Mouse (Mus musculus) hindbrain, postnatal 0 days (tissue): ENCODE measurements at regions not wholly inside any gene's neighbourhood (a gene's known extent, or its start where the extent isn't known, plus 50 kb on each side); places are given as distances from the start of the nearest gene placed in this dataset.

ENCODE experiments used
- ATAC-seq: fragments of 200-750 bp; cut with Nextera tagmentation; 2 replicates; pipeline ENCODE4 v1.8.0; 2017; ENCODE audit warnings: mild to moderate bottlenecking, moderate TSS enrichment, moderate library complexity
- DNase-seq: peaks from one replicate; pipeline ENCODE4 v3.0.0-alpha.2; 2015; ENCODE audit warnings: low spot score
- H3K27ac ChIP-seq: fragments of 300-500 bp; sonication (generic); 2 replicates; pipeline ENCODE4 v1.5.1; 2014; ENCODE audit warnings: mild to moderate bottlenecking
- H3K27me3 ChIP-seq: fragments of 300-500 bp; sonication (generic); 2 replicates; pipeline ENCODE4 v1.6.1; 2014; ENCODE audit warnings: low read length, mixed read lengths; ENCODE audit not compliant: insufficient read depth
- H3K36me3 ChIP-seq: fragments of 300-500 bp; sonication (generic); 2 replicates; pipeline ENCODE4 v1.6.1; 2014; ENCODE audit warnings: low read length, mixed read lengths; ENCODE audit not compliant: insufficient read depth
- H3K4me1 ChIP-seq: fragments of 300-500 bp; sonication (generic); 2 replicates; pipeline ENCODE4 v1.6.1; 2014; ENCODE audit warnings: antibody characterized with exemption, low read length, mixed read lengths; ENCODE audit not compliant: insufficient read depth
- H3K4me2 ChIP-seq: fragments of 300-500 bp; sonication (generic); 2 replicates; pipeline ENCODE4 v1.6.1; 2014; ENCODE audit warnings: low read depth, mild to moderate bottlenecking, low read length, moderate library complexity, mixed read lengths
- H3K4me3 ChIP-seq: fragments of 300-500 bp; sonication (generic); 2 replicates; pipeline ENCODE4 v1.5.1; 2014; ENCODE audit warnings: low read length
- H3K9ac ChIP-seq: fragments of 300-500 bp; sonication (generic); replicated peaks from 2 replicates; pipeline ENCODE4 v1.6.1; 2014; ENCODE audit warnings: mild to moderate bottlenecking, low read length, moderate library complexity, mixed read lengths
- H3K9me3 ChIP-seq: fragments of 300-500 bp; sonication (generic); 2 replicates; pipeline ENCODE4 v1.6.1; 2016; ENCODE audit warnings: low read length, mixed read lengths
- CTCF ChIP-seq: IDR thresholded peaks from 2 replicates; pipeline ENCODE4 v1.5.1; 2016; ENCODE audit warnings: antibody characterized with exemption, control low read depth, low read depth
- WGBS: fragments of 180-500 bp; shearing (Covaris S2); extraction: QIAGEN DNeasy Blood & Tissue Kit; methylation state at CpG from one replicate; pipeline ENCODE4 v1.1.7; 2014; 5-methylcytosine and 5-hydroxymethylcytosine counted together

DNA sequence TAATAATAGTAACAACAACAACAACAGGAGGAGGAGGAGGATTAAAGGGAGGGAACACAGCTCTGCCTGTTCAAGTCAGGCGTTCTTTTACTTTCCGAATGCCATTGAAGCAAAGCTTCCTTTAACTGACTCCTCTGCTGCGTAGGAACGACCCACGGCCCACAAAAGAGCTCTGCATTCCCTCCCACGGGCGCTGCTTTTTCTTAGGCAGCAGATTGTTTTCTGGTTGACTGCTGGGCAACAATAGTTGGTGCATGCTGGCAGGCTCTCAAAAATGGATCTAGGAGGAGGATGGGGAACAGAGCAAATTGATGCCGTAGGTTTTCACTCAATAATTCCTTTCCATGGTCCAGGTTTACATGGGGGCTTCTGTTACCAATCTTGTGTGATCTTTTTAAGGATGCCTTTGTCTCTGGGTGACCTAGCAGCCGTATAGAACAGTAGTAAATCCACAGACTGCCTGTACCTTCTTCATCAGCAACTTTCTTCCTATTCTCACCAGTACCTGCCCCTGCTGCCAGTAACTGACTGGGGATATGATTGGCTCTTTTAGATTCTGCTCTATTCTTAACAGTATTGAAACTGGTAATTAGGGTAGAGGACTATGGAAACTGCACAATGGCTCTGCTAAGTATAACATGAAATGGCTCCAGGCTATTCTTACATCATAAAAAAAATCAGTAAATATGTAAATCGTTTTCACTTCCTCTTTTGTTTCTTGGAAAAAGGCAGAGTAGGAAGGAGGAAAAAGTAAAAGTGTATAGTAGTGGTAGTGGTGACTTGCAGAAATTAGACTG is 70.8 kb upstream of the Ctsc start:
- Histone ChIP-seq H3K4me3 (no peak overlapping the region), H3K27ac (peak overlapping the region; percentile 41; the same call in 1 of the 2 replicates), H3K4me2 (peak overlapping the region; percentile 35; the same call in 1 of the 2 replicates), H3K36me3 (no peaks in the 10 kb centered on the region), H3K9ac (no peak overlapping the region; the same call in 1 of the 2 replicates), H3K27me3 (no peaks in the 10 kb centered on the region), H3K9me3 (no peaks in the 10 kb centered on the region), H3K4me1 (no peaks in the 10 kb centered on the region)
- ATAC-seq (peak; percentile 53), DNase-seq (peak; percentile 68)
- TF ChIP-seq CTCF: no peak
- WGBS: 10% methylated on average over 10 of the region's 10 CpGs

DNA sequence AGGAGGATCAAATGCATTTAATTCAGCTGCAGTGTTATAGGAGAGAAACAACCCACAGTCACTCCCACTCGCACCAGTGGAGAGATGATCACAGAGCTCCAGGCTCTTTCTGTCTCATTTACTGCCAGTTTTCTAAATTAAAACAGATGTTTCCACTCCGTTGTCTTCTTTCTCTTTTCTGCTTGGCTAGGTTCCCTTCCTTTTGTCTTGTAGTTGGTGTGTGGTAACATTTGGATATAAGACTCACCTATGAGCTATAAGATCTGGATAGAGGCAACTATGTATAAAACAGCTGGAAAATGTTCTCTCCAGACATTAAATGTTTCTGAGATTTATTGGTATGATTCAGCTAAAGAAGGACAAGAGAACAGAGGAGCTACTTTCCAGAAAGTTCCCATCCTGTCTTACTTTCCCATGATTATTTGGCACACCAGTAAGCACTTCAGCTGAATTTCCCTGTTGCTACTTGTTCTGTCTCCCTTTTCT is 63.1 kb upstream of the Ctsc start:
- TF ChIP-seq CTCF: no peak
- H3K27me3 ChIP-seq: no peaks in the 10 kb centered on the region
- ATAC-seq: no peak
- no peaks in the 10 kb centered on the region for H3K4me1 ChIP-seq
- DNase-seq: no peak
- no peak overlapping the region for H3K4me3 ChIP-seq
- 48% methylated on average over 2 of the region's 2 CpGs for WGBS
- no peak overlapping the region for H3K4me2 ChIP-seq
- no peaks in the 10 kb centered on the region for H3K36me3 ChIP-seq
- no peak overlapping the region for H3K27ac ChIP-seq
- H3K9ac ChIP-seq: no peak overlapping the region
- no peaks in the 10 kb centered on the region for H3K9me3 ChIP-seq

DNA sequence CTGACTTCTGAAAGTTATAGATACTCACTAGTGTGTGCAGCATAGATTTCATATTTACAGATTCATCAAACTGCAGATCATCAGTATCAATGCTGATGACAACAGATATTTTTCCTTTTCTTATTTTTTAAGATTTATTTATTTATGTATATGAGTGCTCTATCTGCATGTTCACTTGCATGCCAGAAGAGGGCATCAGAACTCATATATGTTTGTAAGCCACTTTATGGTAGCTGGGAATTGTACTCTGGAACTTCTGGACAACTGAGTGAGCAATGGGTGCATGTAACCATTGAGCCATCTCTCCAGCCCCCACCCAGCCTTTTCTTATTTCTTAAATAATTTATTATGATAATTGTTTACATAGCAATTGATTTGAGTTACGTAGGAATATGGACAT is 62.5 kb upstream of the Ctsc start:
- no peaks in the 10 kb centered on the region for H3K27me3 ChIP-seq
- no peak overlapping the region for H3K4me2 ChIP-seq
- H3K36me3 ChIP-seq: no peaks in the 10 kb centered on the region
- peak; percentile 19; the same call in 1 of the 2 replicates for TF ChIP-seq CTCF
- no peak overlapping the region for H3K9ac ChIP-seq
- DNase-seq (no peak), ATAC-seq (no peak)
- 98% methylated on average over 1 of the region's 1 CpGs for WGBS
- H3K4me3 ChIP-seq: no peak overlapping the region
- no peak overlapping the region for H3K27ac ChIP-seq
- no peaks in the 10 kb centered on the region for H3K4me1 ChIP-seq
- no peaks in the 10 kb centered on the region for H3K9me3 ChIP-seq

DNA sequence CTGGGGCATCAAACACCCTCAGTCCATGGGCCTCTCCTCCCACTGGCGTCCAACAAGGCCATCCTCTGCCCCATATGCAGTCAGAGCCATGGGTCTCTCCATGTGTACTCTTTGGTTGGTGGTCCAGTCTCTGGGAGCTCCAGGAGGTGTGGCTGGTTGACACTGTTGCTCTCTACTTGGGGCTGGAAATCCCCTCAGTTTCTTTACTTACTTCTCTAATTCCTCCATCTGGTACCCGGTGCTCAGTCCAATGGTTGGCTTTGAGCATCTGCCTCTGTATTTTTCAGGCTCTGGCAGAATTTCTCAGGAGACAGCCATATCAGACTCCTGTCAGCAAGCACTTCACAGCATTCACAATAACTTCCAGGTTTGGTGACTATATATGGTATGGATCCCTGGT is 55.7 kb upstream of the Ctsc start:
- no peaks in the 10 kb centered on the region for H3K4me1 ChIP-seq
- ATAC-seq: no peak
- H3K4me3 ChIP-seq: no peak overlapping the region

DNA sequence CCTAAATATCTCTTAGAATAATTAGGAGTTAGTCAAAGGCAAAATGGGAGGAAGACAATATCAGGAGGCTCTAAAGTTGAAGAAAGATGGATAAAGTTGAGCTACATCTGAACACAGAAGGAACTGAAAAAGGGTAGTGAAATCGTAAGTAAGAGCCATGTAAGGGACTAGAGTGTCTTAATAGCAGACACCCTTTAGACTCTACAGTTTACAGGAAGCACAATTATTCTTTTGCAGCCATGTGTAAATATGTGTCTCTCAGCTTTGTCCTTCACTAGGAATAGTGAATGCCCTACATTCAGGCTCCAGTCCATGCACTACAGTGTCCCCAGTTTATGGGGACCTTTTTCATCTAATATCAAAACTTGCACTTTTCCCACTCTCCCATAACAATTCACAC is 52.1 kb upstream of the Ctsc start:
- Histone ChIP-seq H3K9me3 (no peaks in the 10 kb centered on the region), H3K4me2 (no peak overlapping the region), H3K27me3 (no peaks in the 10 kb centered on the region), H3K9ac (no peak overlapping the region), H3K4me3 (no peak overlapping the region), H3K27ac (no peak overlapping the region), H3K4me1 (no peaks in the 10 kb centered on the region), H3K36me3 (no peaks in the 10 kb centered on the region)
- WGBS: 81% methylated on average over 1 of the region's 1 CpGs
- ATAC-seq (no peak), DNase-seq (no peak)
- TF ChIP-seq CTCF: no peak

More for the DNA sequence above, 55.7 kb upstream of the Ctsc start:
- WGBS: 69% methylated on average over 2 of the region's 2 CpGs
- no peak overlapping the region for H3K4me2 ChIP-seq
- no peaks in the 10 kb centered on the region for H3K36me3 ChIP-seq
- TF ChIP-seq CTCF: no peak
- H3K9ac ChIP-seq: no peak overlapping the region
- H3K9me3 ChIP-seq: no peaks in the 10 kb centered on the region
- H3K27ac ChIP-seq: no peak overlapping the region
- H3K27me3 ChIP-seq: no peaks in the 10 kb centered on the region
- DNase-seq: no peak
